Mouse (Mus musculus) heart, embryonic 10.5 days (tissue): Measurements from ENCODE around the gene Cxadr. TPM values are rescaled to one million over a fixed set of nuclear protein-coding genes. Genes with fewer than 3 reads are reported as not detected.

ENCODE experiments used
- DNase-seq: peaks from one replicate; pipeline ENCODE4 v3.0.0-alpha.2; 2017; ENCODE audit warnings: low spot score
- H3K27ac ChIP-seq: fragments of 300-500 bp; sonication (generic); 2 replicates; pipeline ENCODE4 v1.5.1; 2016; ENCODE audit warnings: mild to moderate bottlenecking
- H3K27me3 ChIP-seq: fragments of 300-500 bp; sonication (generic); 2 replicates; pipeline ENCODE4 v1.6.1; 2016; ENCODE audit warnings: mild to moderate bottlenecking; ENCODE audit not compliant: poor library complexity, insufficient read depth, severe bottlenecking
- H3K36me3 ChIP-seq: fragments of 300-500 bp; sonication (generic); 2 replicates; pipeline ENCODE4 v1.6.1; 2016; ENCODE audit warnings: mild to moderate bottlenecking, moderate library complexity
- H3K4me1 ChIP-seq: fragments of 300-500 bp; sonication (generic); 2 replicates; pipeline ENCODE4 v1.6.1; 2016; ENCODE audit warnings: mild to moderate bottlenecking
- H3K4me3 ChIP-seq: fragments of 300-500 bp; sonication (generic); 2 replicates; pipeline ENCODE4 v1.5.1; 2016; ENCODE audit warnings: mild to moderate bottlenecking, moderate library complexity
- H3K9me3 ChIP-seq: fragments of 300-500 bp; sonication (generic); 2 replicates; pipeline ENCODE4 v1.6.1; 2016; ENCODE audit warnings: mild to moderate bottlenecking, moderate library complexity
- WGBS: fragments of 180-500 bp; shearing (Covaris S2); methylation state at CpG from one replicate; pipeline ENCODE4 v1.1.7; 2016; 5-methylcytosine and 5-hydroxymethylcytosine counted together
- polyA plus RNA-seq: library from polyadenylated mRNA; unstranded; fragments of >200 nt; fragmentation: Nextera tagmentation; extraction: Ambion mirVana; gene quantifications from 2 replicates; pipeline ENCODE4 v1.2.1, GENCODE M21; 2016

Cxadr gene
- polyA plus RNA-seq, 1 experiment from 2014 or later = 27.9 TPM

GRCm38 (mm10) chr16:78389122-78389521, 87.8 kb downstream of the Cxadr start:
- no peak for DNase-seq
- WGBS = 78% methylated on average over 4 of the region's 4 CpGs
- Histone ChIP-seq H3K9me3 (no peaks in the 10 kb centered on the region), H3K27me3 (no peaks in the 10 kb centered on the region), H3K36me3 (no peaks in the 10 kb centered on the region), H3K27ac (no peak overlapping the region), H3K4me1 (no peaks in the 10 kb centered on the region), H3K4me3 (no peak overlapping the region)

DNA sequence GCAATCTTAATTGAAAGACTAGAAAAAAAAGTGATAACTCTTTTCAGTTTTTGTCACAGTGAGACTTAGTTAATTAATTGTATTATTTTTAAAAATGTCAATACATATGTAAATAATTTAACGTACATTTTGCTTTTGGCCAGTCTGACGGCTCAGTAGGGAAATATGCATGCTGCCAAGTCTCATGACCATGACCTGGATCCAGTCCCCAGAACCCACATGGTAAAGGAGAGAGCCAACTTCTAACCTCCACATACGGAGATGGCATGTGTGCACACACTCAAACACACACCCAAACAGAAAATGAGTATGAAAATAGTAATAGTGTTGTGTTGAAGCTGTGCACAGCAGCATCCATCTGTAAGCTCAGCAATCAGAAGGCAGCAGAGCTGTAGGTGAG, 88.7 kb downstream of the Cxadr start:
- Histone ChIP-seq H3K4me3 (no peak overlapping the region), H3K27me3 (no peaks in the 10 kb centered on the region), H3K4me1 (no peaks in the 10 kb centered on the region), H3K36me3 (no peaks in the 10 kb centered on the region), H3K9me3 (no peaks in the 10 kb centered on the region), H3K27ac (no peak overlapping the region)
- no peak for DNase-seq
- WGBS = 79% methylated on average over 3 of the region's 3 CpGs

DNA sequence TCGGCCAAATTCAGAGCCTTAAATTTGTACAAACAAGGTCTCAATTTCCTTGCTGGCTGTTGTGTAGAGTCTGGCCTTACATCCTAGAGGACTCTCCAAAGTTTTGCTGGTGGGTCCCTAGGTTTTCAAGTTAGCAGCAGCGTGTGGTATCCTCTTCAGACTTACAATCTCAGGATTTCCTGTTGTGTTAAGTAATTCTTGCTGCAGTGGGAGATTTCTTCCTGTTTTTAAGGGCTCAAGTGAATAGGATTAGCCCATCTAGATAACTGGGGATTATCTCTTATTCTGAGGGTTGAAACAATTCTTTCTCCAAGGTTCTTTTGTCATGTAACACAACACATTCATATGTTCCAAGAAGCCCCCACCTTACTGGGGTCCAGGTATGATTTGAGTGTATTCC, 90.1 kb downstream of the Cxadr start:
- WGBS = 47% methylated on average over 2 of the region's 2 CpGs
- Histone ChIP-seq H3K27me3 (no peaks in the 10 kb centered on the region), H3K9me3 (no peaks in the 10 kb centered on the region), H3K4me1 (no peaks in the 10 kb centered on the region), H3K36me3 (no peaks in the 10 kb centered on the region), H3K4me3 (no peak overlapping the region), H3K27ac (no peak overlapping the region)
- no peak for DNase-seq

GRCm38 (mm10) chr16:78398734-78399133, 97.4 kb downstream of the Cxadr start:
- no peak overlapping the region for H3K4me3 ChIP-seq
- no peaks in the 10 kb centered on the region for H3K9me3 ChIP-seq
- DNase-seq = no peak
- no peaks in the 10 kb centered on the region for H3K27me3 ChIP-seq
- 84% methylated on average over 6 of the region's 6 CpGs for WGBS
- H3K27ac ChIP-seq = no peak overlapping the region
- peaks cover 5% of the 10 kb centered on the region; the same call in 1 of the 2 replicates for H3K4me1 ChIP-seq
- H3K36me3 ChIP-seq = no peaks in the 10 kb centered on the region

GRCm38 (mm10) chr16:78399423-78399822, 98.1 kb downstream of the Cxadr start:
- 85% methylated on average over 3 of the region's 3 CpGs for WGBS
- no peaks in the 10 kb centered on the region for H3K9me3 ChIP-seq
- no peak overlapping the region for H3K4me3 ChIP-seq
- DNase-seq = no peak
- peaks cover 5% of the 10 kb centered on the region; the same call in 1 of the 2 replicates for H3K4me1 ChIP-seq
- no peaks in the 10 kb centered on the region for H3K27me3 ChIP-seq
- no peak overlapping the region for H3K27ac ChIP-seq
- no peaks in the 10 kb centered on the region for H3K36me3 ChIP-seq

DNA sequence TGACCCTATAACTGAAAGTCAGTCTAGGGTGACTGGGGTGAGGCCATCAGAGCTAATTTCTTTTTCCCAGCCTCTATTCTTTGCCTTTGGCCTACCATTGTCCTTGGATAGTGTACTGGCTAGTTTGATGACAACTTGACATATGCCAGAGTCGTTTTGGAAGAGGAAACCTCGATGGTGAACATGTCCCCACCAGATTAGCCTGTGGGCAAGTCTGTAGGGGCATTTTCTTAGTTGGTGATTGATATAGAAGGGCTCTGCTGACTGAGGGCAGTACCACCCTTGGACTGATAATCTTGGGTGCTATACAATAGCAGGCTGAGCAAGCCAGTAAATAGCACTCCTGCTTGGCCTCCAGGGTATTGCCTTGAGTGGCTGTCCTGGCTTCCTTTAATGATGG, 101.0 kb downstream of the Cxadr start:
- no peaks in the 10 kb centered on the region for H3K9me3 ChIP-seq
- peaks cover 5% of the 10 kb centered on the region; the same call in 1 of the 2 replicates for H3K4me1 ChIP-seq
- 14% methylated on average over 2 of the region's 2 CpGs for WGBS
- no peak overlapping the region for H3K4me3 ChIP-seq
- no peak overlapping the region for H3K27ac ChIP-seq
- H3K27me3 ChIP-seq = no peaks in the 10 kb centered on the region
- no peaks in the 10 kb centered on the region for H3K36me3 ChIP-seq
- no peak for DNase-seq

DNA sequence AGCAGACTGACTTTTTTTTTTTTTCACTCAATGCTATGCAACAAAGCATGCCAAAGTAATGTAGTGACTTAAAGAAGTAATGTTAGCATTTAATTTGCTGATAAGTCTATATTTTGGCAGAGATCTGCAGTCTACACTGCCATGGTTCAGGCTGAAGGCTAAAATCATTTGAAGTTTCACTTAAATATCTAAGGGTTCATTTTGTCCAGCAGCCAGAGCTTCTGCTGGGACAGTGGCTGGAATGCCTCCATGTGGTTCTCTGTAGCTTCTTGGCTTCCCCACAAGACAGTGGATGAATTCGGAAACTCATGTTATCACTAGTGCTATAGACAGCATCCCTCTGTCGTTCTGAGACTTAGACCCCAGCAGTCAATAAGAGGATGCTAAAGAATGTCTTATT, 105.4 kb downstream of the Cxadr start:
- DNase-seq = no peak
- Histone ChIP-seq H3K4me3 (no peak overlapping the region), H3K27ac (no peak overlapping the region), H3K36me3 (no peaks in the 10 kb centered on the region), H3K9me3 (no peaks in the 10 kb centered on the region), H3K4me1 (peaks cover under 1% of the 10 kb centered on the region; the same call in 1 of the 2 replicates), H3K27me3 (no peaks in the 10 kb centered on the region)
- 71% methylated on average over 2 of the region's 2 CpGs for WGBS

DNA sequence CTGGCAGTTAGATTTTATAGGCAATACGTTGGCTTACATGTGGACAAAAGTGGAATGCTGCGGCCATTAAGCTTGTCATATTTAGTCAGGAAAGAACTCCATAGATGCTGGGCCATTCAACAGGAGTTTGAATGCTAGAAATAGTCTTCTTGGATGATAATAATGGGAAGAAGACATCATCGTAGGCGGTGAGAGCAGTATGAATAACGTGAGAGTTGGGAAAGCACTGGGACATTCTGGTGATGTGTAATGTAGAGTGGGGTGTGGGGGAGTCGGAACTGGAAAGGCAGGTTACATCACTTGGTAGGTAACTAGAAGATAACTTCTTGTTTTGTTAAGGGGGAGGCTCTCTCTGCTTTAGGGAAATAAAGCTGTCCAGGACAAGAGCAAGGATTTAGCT, 106.6 kb downstream of the Cxadr start:
- Histone ChIP-seq H3K4me3 (no peak overlapping the region), H3K27me3 (no peaks in the 10 kb centered on the region), H3K36me3 (no peaks in the 10 kb centered on the region), H3K9me3 (no peaks in the 10 kb centered on the region), H3K4me1 (no peaks in the 10 kb centered on the region), H3K27ac (no peak overlapping the region)
- 82% methylated on average over 6 of the region's 6 CpGs for WGBS
- no peak for DNase-seq

Other genes starting within 250 kb of the Cxadr start
- 76.6 and 93.9 TPM in 2 replicates for gene Btg3, start 75.7 kb downstream of the Cxadr start, polyA plus RNA-seq